Mouse (Mus musculus) neural tube, embryonic 15.5 days (tissue): ENCODE results near the gene Gm14214. TPM values are rescaled to one million over a fixed set of nuclear protein-coding genes. Genes with fewer than 3 reads are reported as not detected.
A peak's percentile ranks its signal among the peaks of the same experiment; 100 is the strongest.

Experiments used
- ATAC-seq: fragments of 200-750 bp; cut with Nextera tagmentation; 2 replicates; pipeline ENCODE4 v1.8.0; 2017; ENCODE audit warnings: mild to moderate bottlenecking, moderate TSS enrichment, moderate library complexity; ENCODE audit not compliant: low FRiP score
- H3K27ac ChIP-seq: fragments of 300-500 bp; sonication (generic); replicated peaks from 2 replicates; pipeline ENCODE4 v1.5.1; 2015; ENCODE audit warnings: mild to moderate bottlenecking, inconsistent platforms
- H3K27me3 ChIP-seq: fragments of 300-500 bp; sonication (generic); replicated peaks from 2 replicates; pipeline ENCODE4 v1.6.1; 2015; ENCODE audit warnings: inconsistent platforms
- H3K36me3 ChIP-seq: fragments of 300-500 bp; sonication (generic); 2 replicates; pipeline ENCODE4 v1.6.1; 2015; ENCODE audit warnings: inconsistent platforms
- H3K4me1 ChIP-seq: fragments of 300-500 bp; sonication (generic); 2 replicates; pipeline ENCODE4 v1.6.1; 2015; ENCODE audit warnings: inconsistent platforms
- H3K4me2 ChIP-seq: fragments of 300-500 bp; sonication (generic); 2 replicates; pipeline ENCODE4 v1.6.1; 2015; ENCODE audit warnings: inconsistent platforms, mild to moderate bottlenecking, moderate library complexity
- H3K4me3 ChIP-seq: fragments of 300-500 bp; sonication (generic); replicated peaks from 2 replicates; pipeline ENCODE4 v1.5.1; 2015; ENCODE audit warnings: mild to moderate bottlenecking, inconsistent platforms
- H3K9ac ChIP-seq: fragments of 300-500 bp; sonication (generic); replicated peaks from 2 replicates; pipeline ENCODE4 v1.6.1; 2015; ENCODE audit warnings: mild to moderate bottlenecking, inconsistent platforms
- H3K9me3 ChIP-seq: fragments of 300-500 bp; sonication (generic); replicated peaks from 2 replicates; pipeline ENCODE4 v1.6.1; 2016; ENCODE audit warnings: inconsistent platforms
- WGBS: fragments of 180-500 bp; shearing (Covaris S2); methylation state at CpG from one replicate; pipeline ENCODE4 v1.1.7; 2015; ENCODE audit warnings: mixed read lengths; 5-methylcytosine and 5-hydroxymethylcytosine counted together
- polyA plus RNA-seq: library from polyadenylated mRNA; unstranded; fragments of >200 nt; fragmentation: Nextera tagmentation; extraction: Ambion mirVana; gene quantifications from 2 replicates; pipeline ENCODE4 v1.2.1, GENCODE M21; 2015

Gm14214 gene
- not detected in 2 replicates for polyA plus RNA-seq

DNA sequence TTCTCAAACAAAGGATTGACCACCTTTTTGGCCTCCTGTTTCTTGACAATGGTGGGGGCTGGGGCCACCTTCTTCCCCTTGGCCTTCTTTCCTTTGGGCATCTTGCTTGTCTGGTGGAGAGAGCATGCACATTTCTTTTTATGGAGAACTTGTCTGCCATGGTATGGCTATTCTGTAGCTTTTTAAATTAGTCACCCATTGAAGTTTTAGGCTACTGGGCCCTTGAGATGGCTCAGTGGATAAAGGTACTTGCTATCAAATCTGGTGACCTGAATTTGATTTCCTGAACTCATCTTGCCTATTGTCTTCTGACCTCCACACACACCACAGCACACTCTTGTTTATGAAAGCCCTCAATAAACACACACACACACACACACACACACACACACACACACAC is at the start of gene Gm14214:
Gene Gm14214, minus strand, starts transcription at position 101 of the 400 bp plus-strand sequence.
- Histone ChIP-seq H3K27ac (no peak within 1 kb of the TSS), H3K27me3 (no peaks in the 10 kb centered on the region), H3K4me2 (no peak within 1 kb of the TSS), H3K9me3 (no peaks in the 10 kb centered on the region), H3K9ac (no peak within 1 kb of the TSS), H3K4me1 (0 out of 2 replicates have a peak, but pooled peaks cover 4% of the 10 kb centered on the region), H3K4me3 (no peak within 1 kb of the TSS), H3K36me3 (no peaks in the 10 kb centered on the region)
- ATAC-seq: no peak

- WGBS: 58% methylated on average over 1 of the region's 1 CpGs
- Histone ChIP-seq H3K27me3 (no peaks in the 10 kb centered on the region), H3K4me1 (peaks cover 18% of the 10 kb centered on the region), H3K4me3 (no peak overlapping the region), H3K9ac (no peak overlapping the region), H3K36me3 (no peaks in the 10 kb centered on the region), H3K27ac (no peak overlapping the region), H3K9me3 (no peaks in the 10 kb centered on the region), H3K4me2 (no peak overlapping the region)
- no peak for ATAC-seq
Measured at GRCm38 (mm10) chr2:154818599-154818998, 48.8 kb upstream of the Gm14214 start.

- Histone ChIP-seq H3K36me3 (no peaks in the 10 kb centered on the region), H3K4me3 (no peak overlapping the region), H3K27ac (0 out of 2 replicates have a peak overlapping the region, but pooled peaks have one; percentile 18), H3K9me3 (no peaks in the 10 kb centered on the region), H3K9ac (no peak overlapping the region), H3K4me1 (peaks cover 18% of the 10 kb centered on the region), H3K4me2 (no peak overlapping the region), H3K27me3 (no peaks in the 10 kb centered on the region)
- no peak for ATAC-seq
- 36% methylated on average over 1 of the region's 1 CpGs for WGBS
Measured at GRCm38 (mm10) chr2:154817788-154818187, 48.0 kb upstream of the Gm14214 start.

DNA sequence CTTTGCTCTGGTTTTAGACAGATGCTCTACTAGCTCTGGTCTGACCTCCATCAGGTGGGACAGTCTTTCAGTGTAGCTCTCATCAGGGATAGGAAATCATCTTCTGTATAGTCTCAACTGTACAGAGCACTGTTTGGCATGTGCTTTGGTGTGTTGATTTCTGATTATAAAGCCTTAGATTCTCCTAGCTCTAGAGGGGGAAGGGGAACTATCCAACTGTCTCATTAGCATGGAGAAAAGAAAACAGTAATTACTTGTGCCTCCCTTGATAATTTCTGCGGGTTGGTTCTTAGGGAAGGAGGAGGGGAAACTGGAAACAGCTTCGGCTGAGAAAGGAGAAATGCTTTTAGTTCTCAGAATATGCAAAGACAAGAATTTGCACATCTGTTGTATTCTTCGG is 47.3 kb upstream of the Gm14214 start:
- Histone ChIP-seq H3K4me1 (peaks cover 18% of the 10 kb centered on the region), H3K9me3 (no peaks in the 10 kb centered on the region), H3K27me3 (no peaks in the 10 kb centered on the region), H3K4me3 (no peak overlapping the region), H3K27ac (peak overlapping the region; percentile 48), H3K36me3 (no peaks in the 10 kb centered on the region), H3K4me2 (no peak overlapping the region), H3K9ac (no peak overlapping the region)
- ATAC-seq: no peak
- 37% methylated on average over 3 of the region's 3 CpGs for WGBS

DNA sequence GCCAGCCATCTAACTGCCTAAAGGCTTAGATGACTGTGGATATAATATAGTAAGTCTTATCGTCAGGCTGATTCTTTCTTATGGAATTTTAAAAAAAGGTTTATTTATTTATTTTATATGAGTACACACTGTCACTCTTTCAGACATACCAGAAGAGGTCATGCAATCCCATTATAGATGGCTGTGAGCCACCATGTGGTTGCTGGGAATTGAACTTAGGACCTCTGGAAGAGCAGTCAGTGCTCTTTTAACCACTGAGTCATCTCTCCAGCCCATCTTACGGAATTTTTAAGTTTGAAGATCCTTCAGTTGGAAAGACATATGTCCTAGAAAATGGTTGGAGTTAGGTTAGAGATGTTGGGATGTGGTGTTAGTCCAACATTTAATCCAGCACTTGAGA is 43.6 kb upstream of the Gm14214 start:
- peaks cover 26% of the 10 kb centered on the region for H3K4me1 ChIP-seq
- H3K36me3 ChIP-seq: no peaks in the 10 kb centered on the region
- H3K9ac ChIP-seq: no peak overlapping the region
- H3K4me2 ChIP-seq: no peak overlapping the region
- 88% methylated on average over 2 of the region's 2 CpGs for WGBS
- H3K4me3 ChIP-seq: no peak overlapping the region
- H3K27ac ChIP-seq: no peak overlapping the region
- no peak for ATAC-seq
- H3K9me3 ChIP-seq: no peaks in the 10 kb centered on the region
- H3K27me3 ChIP-seq: no peaks in the 10 kb centered on the region

- no peak overlapping the region for H3K4me2 ChIP-seq
- H3K4me3 ChIP-seq: no peak overlapping the region
- H3K9ac ChIP-seq: no peak overlapping the region
- peaks cover 8% of the 10 kb centered on the region; the same call in 1 of the 2 replicates for H3K4me1 ChIP-seq
- no peaks in the 10 kb centered on the region for H3K9me3 ChIP-seq
- 59% methylated on average over 1 of the region's 1 CpGs for WGBS
- no peak for ATAC-seq
- no peaks in the 10 kb centered on the region for H3K36me3 ChIP-seq
- H3K27me3 ChIP-seq: no peaks in the 10 kb centered on the region
- H3K27ac ChIP-seq: no peak overlapping the region
Measured at GRCm38 (mm10) chr2:154810821-154811220, 41.0 kb upstream of the Gm14214 start.

DNA sequence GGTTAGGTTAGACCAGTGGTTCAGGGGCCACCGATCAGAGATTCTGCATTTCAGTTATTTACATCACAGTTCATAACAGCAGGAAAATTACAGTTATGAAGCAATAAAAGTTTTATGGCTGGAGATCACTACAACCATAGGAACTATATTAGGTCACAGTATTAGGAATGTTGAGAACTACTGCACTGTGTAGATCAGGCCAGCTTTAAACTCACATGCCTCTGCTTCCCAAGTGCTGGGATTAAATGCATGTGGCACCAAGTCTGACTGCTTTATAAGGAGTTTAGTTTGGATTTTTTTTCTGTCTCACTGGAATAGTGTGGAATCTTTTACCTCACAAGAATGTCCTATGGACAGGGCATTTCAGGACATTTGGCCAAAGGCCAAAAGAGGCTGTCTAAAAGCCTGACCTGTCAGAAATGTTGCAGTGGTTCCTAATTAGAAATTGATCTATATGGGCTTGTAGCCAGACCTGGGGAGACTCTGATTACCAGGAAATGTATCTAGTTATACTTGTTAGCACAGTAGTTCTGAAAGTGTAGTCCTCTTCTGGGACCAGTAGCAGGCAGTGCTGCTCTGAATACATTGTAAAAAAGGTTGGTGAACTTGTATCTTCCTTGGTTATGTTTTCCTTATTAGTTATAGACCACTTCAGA is 39.4 kb upstream of the Gm14214 start:
- no peak overlapping the region for H3K4me2 ChIP-seq
- H3K36me3 ChIP-seq: no peaks in the 10 kb centered on the region
- no peaks in the 10 kb centered on the region for H3K9me3 ChIP-seq
- peaks cover 8% of the 10 kb centered on the region; the same call in 1 of the 2 replicates for H3K4me1 ChIP-seq
- 75% methylated on average over 1 of the region's 1 CpGs for WGBS
- H3K9ac ChIP-seq: no peak overlapping the region
- no peak for ATAC-seq
- no peak overlapping the region for H3K27ac ChIP-seq
- H3K4me3 ChIP-seq: no peak overlapping the region
- H3K27me3 ChIP-seq: no peaks in the 10 kb centered on the region

DNA sequence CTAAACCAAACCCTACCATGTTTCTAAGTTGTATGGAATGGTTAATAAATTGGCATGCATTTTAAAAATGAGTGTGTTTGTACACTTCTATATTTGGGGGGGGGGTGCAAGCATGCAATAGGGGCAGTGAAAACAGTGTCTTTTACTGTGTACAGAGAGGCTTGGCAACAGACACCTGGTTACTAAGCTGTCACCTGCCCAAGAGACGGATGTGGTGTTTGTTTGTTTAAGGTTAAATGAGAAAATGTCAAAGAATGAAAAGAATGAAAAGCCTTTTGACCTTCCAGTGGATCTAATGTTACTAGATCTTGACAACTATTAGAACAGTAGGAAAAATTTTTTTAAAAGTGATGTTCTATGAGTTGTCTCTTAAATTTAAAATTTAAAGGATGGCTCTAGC is 37.9 kb upstream of the Gm14214 start:
- WGBS: 86% methylated on average over 1 of the region's 1 CpGs
- H3K4me3 ChIP-seq: no peak overlapping the region
- ATAC-seq: no peak
- no peaks in the 10 kb centered on the region for H3K36me3 ChIP-seq
- peaks cover 12% of the 10 kb centered on the region for H3K4me1 ChIP-seq
- no peak overlapping the region for H3K9ac ChIP-seq
- H3K9me3 ChIP-seq: no peaks in the 10 kb centered on the region
- no peak overlapping the region for H3K4me2 ChIP-seq
- H3K27me3 ChIP-seq: no peaks in the 10 kb centered on the region
- H3K27ac ChIP-seq: no peak overlapping the region

DNA sequence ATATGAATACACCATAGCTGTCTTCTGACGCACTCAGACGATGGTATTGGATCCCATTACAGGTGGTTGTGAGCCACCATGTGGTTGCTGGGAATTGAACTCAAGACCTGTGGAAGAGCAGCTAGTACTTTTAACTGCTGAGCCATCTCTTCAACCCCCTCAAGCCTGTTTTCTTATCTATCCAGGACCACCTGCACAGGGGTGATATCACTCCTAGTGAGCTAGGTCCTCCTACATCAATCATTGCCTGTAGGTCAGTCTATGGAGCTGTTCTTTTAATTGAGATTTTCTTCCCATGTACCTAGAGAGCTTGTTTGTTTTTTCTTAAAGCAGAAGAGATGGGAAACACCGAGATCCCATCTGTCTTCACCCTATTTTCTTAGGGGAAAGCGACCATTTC is 34.0 kb upstream of the Gm14214 start:
- Histone ChIP-seq H3K9ac (no peak overlapping the region), H3K4me1 (peaks cover 4% of the 10 kb centered on the region; the same call in 1 of the 2 replicates), H3K9me3 (no peaks in the 10 kb centered on the region), H3K27ac (no peak overlapping the region), H3K4me3 (no peak overlapping the region), H3K4me2 (no peak overlapping the region), H3K36me3 (no peaks in the 10 kb centered on the region), H3K27me3 (no peaks in the 10 kb centered on the region)
- ATAC-seq: no peak
- WGBS: 71% methylated on average over 4 of the region's 4 CpGs

DNA sequence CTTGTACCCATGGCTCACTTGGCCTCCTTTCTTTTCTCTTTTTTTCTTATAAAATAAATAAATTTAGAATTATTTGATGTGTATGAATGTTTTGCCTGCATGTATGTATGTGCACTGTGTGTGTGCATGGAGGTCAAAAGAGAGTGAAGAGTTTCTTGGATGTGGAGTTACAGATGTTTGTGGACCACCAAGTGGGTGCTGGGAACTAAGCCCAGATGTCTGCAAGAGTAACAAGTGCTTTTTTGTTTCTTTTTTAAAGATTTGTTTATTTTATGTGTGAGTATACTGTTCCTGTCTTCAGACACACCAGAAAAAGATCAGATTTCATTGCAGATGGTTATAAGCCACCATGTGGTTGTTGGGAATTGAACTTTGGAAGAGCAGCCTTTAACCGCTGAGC is 33.5 kb upstream of the Gm14214 start:
- 91% methylated on average over 1 of the region's 1 CpGs for whole genome bisulfite sequencing
- H3K4me1 ChIP-seq: peaks cover 4% of the 10 kb centered on the region; the same call in 1 of the 2 replicates
- no peaks in the 10 kb centered on the region for H3K27me3 ChIP-seq
- no peak overlapping the region for H3K9ac ChIP-seq
- no peak overlapping the region for H3K4me2 ChIP-seq
- no peak overlapping the region for H3K4me3 ChIP-seq
- no peak overlapping the region for H3K27ac ChIP-seq
- H3K9me3 ChIP-seq: no peaks in the 10 kb centered on the region
- ATAC-seq: no peak
- H3K36me3 ChIP-seq: no peaks in the 10 kb centered on the region

DNA sequence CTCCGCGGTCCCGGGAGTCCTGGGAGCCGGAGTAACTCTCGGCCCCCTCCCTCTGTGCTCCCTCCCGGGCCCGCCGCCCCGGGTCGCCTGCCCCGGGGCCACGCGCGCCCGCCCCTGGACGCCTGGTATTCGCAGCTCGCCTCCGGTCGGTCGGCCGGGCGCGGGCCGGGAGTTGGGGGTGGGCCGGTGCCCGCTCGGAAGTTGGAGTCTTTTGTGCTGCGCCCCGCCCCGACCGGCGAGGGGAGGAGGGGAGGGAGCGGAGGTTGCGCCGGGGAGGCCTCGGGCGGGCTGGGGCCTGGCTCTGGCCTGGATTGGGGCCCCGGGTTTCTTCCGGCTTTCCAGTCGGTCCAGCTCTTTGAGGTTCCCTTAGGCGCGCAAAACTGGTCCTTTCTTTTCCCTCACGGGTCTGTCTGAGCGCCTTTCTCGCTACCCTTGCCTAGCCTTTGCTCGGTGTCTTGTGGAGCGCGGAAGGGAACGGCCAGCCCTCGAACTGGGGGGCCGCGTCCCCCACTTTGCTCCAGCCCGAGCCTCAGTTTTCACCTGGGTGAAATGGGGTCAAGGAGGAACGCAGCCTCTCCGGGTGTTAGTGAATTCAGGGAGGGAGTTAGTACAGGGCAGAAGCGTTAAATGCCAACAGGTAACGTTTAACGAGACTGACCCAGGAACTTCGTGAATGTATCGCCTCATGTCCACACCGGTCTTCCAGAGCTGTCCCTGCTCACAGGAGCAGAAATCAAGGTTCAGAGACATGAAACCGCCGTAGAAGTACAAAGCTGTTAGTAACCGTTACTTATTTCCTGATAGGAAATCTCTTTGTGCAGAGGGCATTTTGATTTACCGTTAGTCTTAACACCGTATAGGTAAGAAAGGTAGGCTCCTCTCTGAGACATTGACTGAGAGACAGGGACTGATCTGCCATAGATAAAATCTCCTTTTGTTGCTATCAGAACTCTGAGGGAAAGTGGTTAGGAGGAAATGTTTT is 22.1 kb upstream of the Gm14214 start:
- under 1% methylated on average over 44 of the region's 67 CpGs for WGBS
- Histone ChIP-seq H3K4me3 (peak overlapping the region; percentile 96), H3K9me3 (no peaks in the 10 kb centered on the region), H3K4me1 (peaks cover 27% of the 10 kb centered on the region), H3K9ac (peak overlapping the region; percentile 86), H3K36me3 (no peaks in the 10 kb centered on the region), H3K4me2 (peak overlapping the region; percentile 83), H3K27me3 (no peaks in the 10 kb centered on the region), H3K27ac (peak overlapping the region; percentile 100)
- ATAC-seq: peak; percentile 40
